Mouse (Mus musculus): ENCODE results near the gene 4930562C15Rik. TPM values are rescaled to one million over a fixed set of nuclear protein-coding genes. Genes with fewer than 3 reads are reported as not detected.

4930562C15Rik gene
- not detected in 2 replicates for polyA plus RNA-seq (2012; rRNA removed)

GRCm38 (mm10) chr16:4835191-4835590 is at the start of gene 4930562C15Rik:
TSS of gene 4930562C15Rik (plus strand) at chr16:4835416.

DNA sequence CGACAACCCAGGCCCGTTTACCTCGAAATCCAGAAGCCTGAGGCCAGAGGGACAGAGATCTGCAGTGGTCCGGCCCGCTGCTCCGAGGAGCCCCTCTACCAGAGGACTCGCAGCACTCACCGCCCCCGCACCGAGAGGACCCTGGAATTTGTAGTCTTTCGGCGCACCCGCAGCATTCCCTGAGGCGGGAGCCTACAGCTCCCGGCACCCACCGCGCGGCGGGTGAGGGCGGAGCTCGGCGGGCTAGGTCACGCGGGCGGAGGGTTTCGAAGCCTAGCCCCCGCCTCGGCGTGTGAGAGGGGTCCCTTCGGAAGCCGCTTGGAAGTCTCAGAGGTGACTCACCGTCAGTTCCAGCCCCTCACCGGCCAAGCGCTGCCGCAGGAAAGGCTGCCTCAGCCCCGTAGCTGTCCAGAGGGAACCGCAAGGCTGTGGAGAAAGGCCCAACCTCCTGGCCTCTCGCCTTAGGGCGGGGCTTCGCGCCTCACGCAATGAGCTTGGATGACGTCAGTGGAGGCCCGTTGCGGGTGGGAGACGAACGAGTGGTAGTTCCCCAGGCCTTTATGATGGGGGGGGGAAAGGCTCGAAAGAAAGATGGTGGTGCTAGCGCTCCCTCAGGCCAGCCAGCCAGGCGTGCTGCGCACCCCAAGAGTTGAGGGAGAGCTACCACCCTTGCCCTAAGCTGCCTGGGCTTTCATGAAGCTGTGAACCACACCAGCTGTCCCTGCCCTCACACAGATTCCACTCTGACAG is 45.2 kb upstream of the 4930562C15Rik start, which contains the start of gene Cdip1:
Gene Cdip1 (minus strand): TSS at position 483 of the 750 bp plus-strand sequence.

DNA sequence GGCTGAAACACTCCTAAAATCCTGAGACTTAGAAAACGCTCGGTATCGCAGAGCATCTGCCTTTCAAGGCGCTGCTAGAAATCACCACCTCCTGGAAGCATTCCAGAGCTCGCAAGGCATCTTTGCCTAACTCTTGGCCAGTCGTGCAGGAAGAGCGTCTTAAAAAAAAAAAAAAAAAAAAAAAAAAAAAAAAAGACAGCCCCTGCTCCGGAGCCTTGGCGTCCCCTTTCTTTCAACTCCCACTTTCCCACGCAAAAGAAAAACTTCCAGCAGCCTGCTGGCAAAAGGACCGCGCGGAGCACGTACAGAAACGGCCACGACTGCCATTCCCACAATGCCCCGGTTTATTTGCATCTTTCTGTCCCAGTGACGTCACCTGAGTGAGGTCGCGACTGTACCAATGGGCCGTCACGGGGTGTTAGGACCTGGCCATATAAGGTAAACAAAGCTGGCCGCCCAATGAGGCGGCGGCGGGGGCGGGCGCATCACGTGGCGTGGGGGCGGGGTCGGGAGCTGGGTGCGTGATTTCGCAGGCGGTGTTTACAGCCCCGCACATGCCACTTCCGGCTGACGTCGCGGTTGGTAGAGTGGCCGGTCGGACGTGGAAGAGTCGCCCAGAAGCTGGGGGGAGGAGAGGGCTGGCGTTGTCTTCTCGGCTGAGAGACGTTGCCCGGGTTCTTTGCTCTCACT is 45.1 kb downstream of the 4930562C15Rik start, which contains the start of gene Ubald1:
Gene Ubald1 (minus strand): TSS at position 180 of the 690 bp plus-strand sequence.

DNA sequence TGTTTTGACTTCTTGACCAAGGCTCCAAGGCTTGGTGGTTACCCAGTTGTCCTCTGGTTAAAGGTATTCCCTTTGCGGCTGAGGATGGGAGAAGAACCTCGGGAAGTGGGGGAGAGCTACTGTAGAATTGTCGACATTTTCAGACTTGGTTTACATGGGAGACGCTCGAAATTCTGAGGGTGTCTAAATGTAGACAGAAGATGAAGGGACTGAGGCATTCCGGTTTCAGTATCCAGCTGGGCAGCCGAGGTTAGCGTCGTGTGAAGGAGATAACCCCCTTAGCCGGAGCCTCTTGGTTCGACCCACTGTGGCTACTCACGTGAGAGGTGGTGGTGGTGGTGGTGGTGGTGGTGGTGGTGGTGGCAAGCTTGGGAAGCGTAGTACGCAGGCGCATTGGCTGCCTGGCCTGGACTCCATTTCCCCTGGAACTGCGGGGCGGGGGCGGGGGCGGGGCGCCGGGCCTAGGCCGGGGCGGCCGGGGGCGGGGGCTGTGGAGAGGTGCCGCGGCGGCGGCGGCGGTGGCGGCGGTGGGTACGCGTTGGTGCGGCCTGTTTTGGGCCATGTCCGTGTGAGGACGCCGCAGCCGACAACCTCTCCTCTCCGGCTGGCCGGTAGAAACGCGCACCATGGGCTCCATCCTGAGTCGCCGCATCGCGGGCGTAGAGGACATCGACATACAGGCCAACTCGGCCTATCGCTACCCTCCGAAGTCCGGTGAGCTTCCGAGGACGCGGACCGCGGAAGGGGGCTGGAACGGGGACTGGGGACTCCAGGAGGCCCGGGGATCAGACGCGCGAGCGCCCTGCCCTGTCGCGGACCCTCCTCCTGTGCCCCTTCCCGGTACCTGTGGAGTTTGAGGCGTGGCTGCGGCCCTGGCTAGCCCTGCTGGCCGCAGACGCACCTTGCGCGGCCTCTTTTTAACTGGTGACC is 50.8 kb downstream of the 4930562C15Rik start, which contains the start of gene Mgrn1:
Gene Mgrn1 (plus strand): TSS at position 490 of the 930 bp plus-strand sequence.

Other genes starting within 250 kb of the 4930562C15Rik start
- 9.9 and 10.0 TPM in 2 replicates for gene Glis2, start 240.7 kb upstream of the 4930562C15Rik start, polyA plus RNA-seq (2012; rRNA removed)
- gene Pam16, start 210.4 kb upstream of the 4930562C15Rik start, polyA plus RNA-seq (2012; rRNA removed) = 9.5 and 13.0 TPM in 2 replicates
- 17.9 and 28.0 TPM in 2 replicates for gene Vasn, start 195.5 kb upstream of the 4930562C15Rik start, polyA plus RNA-seq (2012; rRNA removed)
- 8.5 and 9.2 TPM in 2 replicates for gene Dnaja3, start 195.4 kb upstream of the 4930562C15Rik start, polyA plus RNA-seq (2012; rRNA removed)
- gene Coro7, start 155.6 kb upstream of the 4930562C15Rik start, polyA plus RNA-seq (2012; rRNA removed) = 21.3 and 22.7 TPM in 2 replicates
- 1.1 and 1.6 TPM in 2 replicates for gene Nmral1, start 116.1 kb upstream of the 4930562C15Rik start, polyA plus RNA-seq (2012; rRNA removed)
- 14.6 and 16.8 TPM in 2 replicates for gene Hmox2, start 109.1 kb upstream of the 4930562C15Rik start, polyA plus RNA-seq (2012; rRNA removed)
- gene Cdip1, start 45.1 kb upstream of the 4930562C15Rik start, polyA plus RNA-seq (2012; rRNA removed) = 39.6 and 41.2 TPM in 2 replicates
- 36.6 and 37.8 TPM in 2 replicates for gene Ubald1, start 44.9 kb downstream of the 4930562C15Rik start, polyA plus RNA-seq (2012; rRNA removed)
- 68.1 and 79.7 TPM in 2 replicates for gene Mgrn1, start 50.8 kb downstream of the 4930562C15Rik start, polyA plus RNA-seq (2012; rRNA removed)
- gene Nudt16l1, start 103.3 kb downstream of the 4930562C15Rik start, polyA plus RNA-seq (2012; rRNA removed) = 36.3 and 38.6 TPM in 2 replicates
- 15.6 and 17.1 TPM in 2 replicates for gene Anks3, start 128.8 kb downstream of the 4930562C15Rik start, polyA plus RNA-seq (2012; rRNA removed)
- gene Sept12, start 162.4 kb downstream of the 4930562C15Rik start, polyA plus RNA-seq (2012; rRNA removed) = 0.03 TPM in 1 of 2 replicates, not detected in the other
- gene Smim22, start 171.9 kb downstream of the 4930562C15Rik start, polyA plus RNA-seq (2012; rRNA removed) = 98.1 and 104 TPM in 2 replicates
- 42.3 and 42.8 TPM in 2 replicates for gene Rogdi, start 178.1 kb downstream of the 4930562C15Rik start, polyA plus RNA-seq (2012; rRNA removed)
- gene Glyr1, start 214.4 kb downstream of the 4930562C15Rik start, polyA plus RNA-seq (2012; rRNA removed) = 21.3 and 30.1 TPM in 2 replicates
- 8.1 and 10.6 TPM in 2 replicates for gene Ubn1, start 214.6 kb downstream of the 4930562C15Rik start, polyA plus RNA-seq (2012; rRNA removed)

All from stomach, adult 2 months (tissue).